In the genomic region with DNA sequence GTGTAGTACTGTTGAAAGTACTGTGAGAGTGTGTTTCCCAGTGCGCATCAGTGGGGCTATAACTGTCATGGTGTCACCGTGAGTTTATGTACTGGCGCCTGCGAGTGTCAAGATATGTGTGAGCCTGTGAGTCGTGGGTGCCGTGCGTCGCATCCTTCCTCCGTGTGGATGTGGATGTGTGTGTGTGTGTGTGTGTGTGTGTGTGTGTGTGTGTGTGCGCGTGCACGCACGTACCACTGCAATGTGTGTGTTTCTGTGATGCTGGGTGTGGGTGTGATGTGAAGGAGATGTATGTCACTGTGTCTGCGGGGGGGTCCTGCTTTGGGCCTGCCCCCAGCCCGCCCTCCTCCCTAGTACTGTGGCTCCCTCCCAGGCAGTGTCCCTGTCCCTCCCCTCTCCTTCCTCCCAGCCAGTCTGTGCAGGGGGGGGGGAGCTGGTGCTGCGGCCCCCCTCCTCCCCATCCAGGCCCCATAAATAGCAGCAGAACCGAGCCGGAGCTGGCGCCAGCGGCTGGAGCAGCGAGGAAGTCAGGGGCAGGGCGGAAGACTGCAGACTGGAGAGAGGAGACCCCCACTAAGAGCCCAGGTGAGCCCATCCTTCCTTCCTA, we compare ENCODE assay signal across 10 mouse cellular contexts. TPM values are rescaled to one million over a fixed set of nuclear protein-coding genes. Genes with fewer than 3 reads are reported as not detected.
DNase-seq lines count a peak whose midpoint lies in the region; ATAC-seq and TF ChIP-seq lines count a peak whose summit lies in the region.
"Had no signal": no experiment of that assay in that cellular context is flagged by ENCODE, and none has a peak within 500 bp of the region (broad histone marks: within the 10 kb centered on the region; RNA-seq: fewer than 3 reads in every experiment).

TSS of gene Cpne6 (plus strand) at position 321 of the 607 bp plus-strand sequence.

- no peak for TF ChIP-seq EP300 in lung, postnatal 0 days (IDR thresholded peaks at IDR 0.05)

- intact Hi-C loops in heart, postnatal 36 days (cut with DNase I), result no loop called here

- no peak for ATAC-seq in heart, embryonic 12.5 days (ENCODE audit: insufficient number of reproducible peaks, low FRiP score)
- ATAC-seq in hindbrain, postnatal 0 days, result peak; percentile 52
- peak; percentile 28; the same call in 1 of the 2 replicates for ATAC-seq in midbrain, embryonic 15.5 days (replicated peaks)
- no peak for ATAC-seq in lung, postnatal 0 days

- H3K4me1 ChIP-seq in heart, embryonic 12.5 days (replicated peaks), result peaks cover 15% of the 10 kb centered on the region
- peaks cover 4% of the 10 kb centered on the region; the same call in 1 of the 2 replicates for H3K4me1 ChIP-seq in hindbrain, postnatal 0 days (ENCODE audit: insufficient read depth, low read length)
- H3K4me1 ChIP-seq in midbrain, embryonic 15.5 days, result peaks cover 12% of the 10 kb centered on the region; the same call in 1 of the 2 replicates
- H3K4me1 ChIP-seq in lung, postnatal 0 days (ENCODE audit: insufficient read depth, low read depth, low read length), result no peaks in the 10 kb centered on the region

- no peaks in the 10 kb centered on the region for H3K9me3 ChIP-seq in heart, embryonic 12.5 days (replicated peaks)
- H3K9me3 ChIP-seq in hindbrain, postnatal 0 days (ENCODE audit: low read length), result no peaks in the 10 kb centered on the region
- H3K9me3 ChIP-seq in midbrain, embryonic 15.5 days, result no peaks in the 10 kb centered on the region
- H3K9me3 ChIP-seq in lung, postnatal 0 days (ENCODE audit: low read length), result no peaks in the 10 kb centered on the region

- H3K4me2 ChIP-seq in heart, embryonic 12.5 days, result peak within 1 kb of the TSS; percentile 52
- H3K4me2 ChIP-seq in hindbrain, postnatal 0 days (ENCODE audit: low read depth, low read length), result peak within 1 kb of the TSS; percentile 31
- no peak within 1 kb of the TSS for H3K4me2 ChIP-seq in midbrain, embryonic 15.5 days
- H3K4me2 ChIP-seq in lung, postnatal 0 days (replicated peaks; ENCODE audit: low read depth, low read length), result no peak within 1 kb of the TSS

- H3K4me3 ChIP-seq in heart, embryonic 12.5 days, result no peak within 1 kb of the TSS
- H3K4me3 ChIP-seq in hindbrain, postnatal 0 days (ENCODE audit: low read length), result peak within 1 kb of the TSS; percentile 2; the same call in 1 of the 2 replicates
- no peak within 1 kb of the TSS for H3K4me3 ChIP-seq in midbrain, embryonic 15.5 days
- H3K4me3 ChIP-seq in lung, postnatal 0 days (ENCODE audit: low read depth, low read length), result no peak within 1 kb of the TSS

- no peaks in the 10 kb centered on the region for H3K36me3 ChIP-seq in heart, embryonic 12.5 days
- H3K36me3 ChIP-seq in hindbrain, postnatal 0 days (ENCODE audit: insufficient read depth, low read length), result peaks cover 8% of the 10 kb centered on the region; the same call in 1 of the 2 replicates
- no peaks in the 10 kb centered on the region for H3K36me3 ChIP-seq in midbrain, embryonic 15.5 days (replicated peaks)
- H3K36me3 ChIP-seq in lung, postnatal 0 days (ENCODE audit: insufficient read depth, low read length), result no peaks in the 10 kb centered on the region

- 55% methylated on average over 21 of the region's 22 CpGs for WGBS in heart, embryonic 12.5 days
- 65% methylated on average over 22 of the region's 22 CpGs for WGBS in hindbrain, postnatal 0 days
- WGBS in midbrain, embryonic 15.5 days, result 72% methylated on average over 21 of the region's 22 CpGs
- WGBS in lung, postnatal 0 days, result 77% methylated on average over 16 of the region's 22 CpGs

- peaks cover 60% of the 10 kb centered on the region for H3K27me3 ChIP-seq in heart, embryonic 12.5 days (replicated peaks)
- H3K27me3 ChIP-seq in hindbrain, postnatal 0 days (ENCODE audit: insufficient read depth, low read length), result no peaks in the 10 kb centered on the region
- no peaks in the 10 kb centered on the region for H3K27me3 ChIP-seq in midbrain, embryonic 15.5 days (replicated peaks)
- no peaks in the 10 kb centered on the region for H3K27me3 ChIP-seq in lung, postnatal 0 days (replicated peaks; ENCODE audit: insufficient read depth, low read length)

- no peak for TF ChIP-seq POLR2A in brain, embryonic 14.5 days (IDR thresholded peaks at IDR 0.05; ENCODE audit: borderline replicate concordance, extremely low read depth, insufficient read depth, insufficient read length, poor library complexity, severe bottlenecking)

- H3K9ac ChIP-seq in heart, embryonic 12.5 days, result peak within 1 kb of the TSS; percentile 32; the same call in 1 of the 2 replicates
- H3K9ac ChIP-seq in hindbrain, postnatal 0 days (replicated peaks; ENCODE audit: low read length), result peak within 1 kb of the TSS; percentile 28; the same call in 1 of the 2 replicates
- no peak within 1 kb of the TSS for H3K9ac ChIP-seq in midbrain, embryonic 15.5 days
- H3K9ac ChIP-seq in lung, postnatal 0 days (replicated peaks; ENCODE audit: low read depth), result no peak within 1 kb of the TSS

- no peak within 1 kb of the TSS for H3K27ac ChIP-seq in heart, embryonic 12.5 days (ENCODE audit: poor library complexity, severe bottlenecking)
- peak within 1 kb of the TSS; percentile 41; the same call in 1 of the 2 replicates for H3K27ac ChIP-seq in hindbrain, postnatal 0 days
- no peak within 1 kb of the TSS for H3K27ac ChIP-seq in midbrain, embryonic 15.5 days
- no peak within 1 kb of the TSS for H3K27ac ChIP-seq in lung, postnatal 0 days (ENCODE audit: low read length)

- TF ChIP-seq CTCF in brain, embryonic 14.5 days (IDR thresholded peaks at IDR 0.05; ENCODE audit: borderline replicate concordance, extremely low read depth, insufficient read depth, insufficient read length), result no peak
- TF ChIP-seq CTCF in hindbrain, postnatal 0 days (IDR thresholded peaks at IDR 0.05; ENCODE audit: low read depth), result no peak
- TF ChIP-seq CTCF in lung, postnatal 0 days (IDR thresholded peaks at IDR 0.05), result no peak

- no peak for DNase-seq in heart, postnatal 36 days
- DNase-seq in brain, embryonic 14.5 days (ENCODE audit: low read depth), result peak; percentile 22
- DNase-seq in hindbrain, postnatal 0 days (ENCODE audit: low spot score), result no peak
- DNase-seq in adrenal gland, adult 8-10 months, result no peak
- DNase-seq in spleen, postnatal 10 days (ENCODE audit: low spot score in 2 of 2), result no peak
- no peak for DNase-seq in lung, postnatal 0 days (ENCODE audit: low spot score)
- DNase-seq: kidney, postnatal 4 days had no signal

RNA-seq across cellular contexts. Expression of gene Cpne6, which starts in this region (rescaled TPM):
- polyA plus RNA-seq in heart, embryonic 12.5 days (2016; fragmentation: Nextera tagmentation; extraction: Ambion mirVana), result 0.30 and 0.59 TPM in 2 replicates
- not detected for total RNA-seq in heart, postnatal 36 days (2021)
- 6.7 and 9.5 TPM in 2 replicates for polyA plus RNA-seq in brain, embryonic 14.5 days (2012; rRNA removed)
- total RNA-seq in hindbrain, postnatal 0 days (2014; rRNA removed), result 8.3 and 19.7 TPM in 2 replicates
- polyA plus RNA-seq in hindbrain, postnatal 0 days (2015; fragmentation: Nextera tagmentation; extraction: Ambion mirVana), result 25.3 and 28.0 TPM in 2 replicates
- 1.9 and 2.1 TPM in 2 replicates for polyA plus RNA-seq in midbrain, embryonic 15.5 days (2015; fragmentation: Nextera tagmentation; extraction: Ambion mirVana)
- under 1 TPM; 0.09 to 0.35 (median 0.27) TPM for total RNA-seq in adrenal gland, adult 8-10 months (2022)
- polyA plus RNA-seq in lung, postnatal 0 days (2015; fragmentation: Nextera tagmentation; extraction: Ambion mirVana), result not detected in 2 replicates
- polyA plus RNA-seq: small intestine, adult 2 months had no signal

Comparison
In these comparisons a context has a peak if more than half of its experiments do, and no peak if none do; other contexts are left out.
1. ATAC-seq: peak in hindbrain, postnatal 0 days (single experiment) and midbrain, embryonic 15.5 days (single experiment); none in heart, embryonic 12.5 days (single experiment) and lung, postnatal 0 days (single experiment).
2. H3K4me2 ChIP-seq: peak in heart, embryonic 12.5 days (single experiment) and hindbrain, postnatal 0 days (single experiment); none in midbrain, embryonic 15.5 days (single experiment) and lung, postnatal 0 days (single experiment).
3. H3K9ac ChIP-seq: peak in heart, embryonic 12.5 days (single experiment) and hindbrain, postnatal 0 days (single experiment); none in midbrain, embryonic 15.5 days (single experiment) and lung, postnatal 0 days (single experiment).